Mouse (Mus musculus): ENCODE data around the gene Psap. TPM values are rescaled to one million over a fixed set of nuclear protein-coding genes. Genes with fewer than 3 reads are reported as not detected.

Gene Psap
- polyA plus RNA-seq, 1 experiment from 2014 or later, result 124 TPM

DNA sequence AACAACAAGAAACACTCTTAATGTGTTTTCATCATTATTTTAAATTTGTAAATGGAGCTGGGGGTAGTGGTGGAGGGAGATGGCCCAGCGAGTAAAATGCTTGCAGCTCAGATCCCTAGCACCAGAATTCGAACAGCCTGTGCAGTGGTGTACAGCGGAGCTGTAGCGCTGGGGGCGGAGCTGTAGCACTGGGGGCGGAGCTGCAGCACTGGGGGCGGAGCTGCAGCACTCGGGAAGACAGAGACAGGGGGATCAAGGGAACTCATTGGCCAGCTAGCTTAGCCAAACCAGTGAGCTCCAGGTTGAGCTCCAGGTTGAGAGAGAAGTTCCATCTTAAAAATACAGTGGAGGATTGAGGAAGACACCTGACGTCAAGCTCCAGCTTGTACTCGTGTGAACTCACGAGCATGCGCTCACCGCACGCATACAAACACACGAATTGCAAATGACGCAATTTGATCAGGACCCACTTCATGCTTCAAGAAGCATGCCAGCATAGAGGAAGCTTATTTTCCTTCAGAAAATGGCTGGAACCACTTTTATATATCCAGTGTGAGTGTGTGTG is 20.1 kb upstream of the Psap start:
- 63% methylated on average over 16 of the region's 16 CpGs for whole genome bisulfite sequencing
- Histone ChIP-seq H3K27ac (replicated peaks; ENCODE audit: low read depth, low read length) (no peak overlapping the region), H3K9me3 (ENCODE audit: control insufficient read depth, low read length) (no peaks in the 10 kb centered on the region), H3K4me3 (ENCODE audit: low read depth, low read length) (no peak overlapping the region), H3K27me3 (replicated peaks; ENCODE audit: control insufficient read depth, insufficient read depth, low read length) (no peaks in the 10 kb centered on the region), H3K9ac (ENCODE audit: low read depth, low read length) (no peak overlapping the region), H3K36me3 (ENCODE audit: control insufficient read depth, insufficient read depth, low read length) (no peaks in the 10 kb centered on the region), H3K4me1 (ENCODE audit: control insufficient read depth, insufficient read depth, low read length) (no peaks in the 10 kb centered on the region), H3K4me2 (ENCODE audit: low read depth, low read length) (no peak overlapping the region)
- no peak for ATAC-seq (ENCODE audit: low read depth)
- no peak for DNase-seq (ENCODE audit: low spot score)

DNA sequence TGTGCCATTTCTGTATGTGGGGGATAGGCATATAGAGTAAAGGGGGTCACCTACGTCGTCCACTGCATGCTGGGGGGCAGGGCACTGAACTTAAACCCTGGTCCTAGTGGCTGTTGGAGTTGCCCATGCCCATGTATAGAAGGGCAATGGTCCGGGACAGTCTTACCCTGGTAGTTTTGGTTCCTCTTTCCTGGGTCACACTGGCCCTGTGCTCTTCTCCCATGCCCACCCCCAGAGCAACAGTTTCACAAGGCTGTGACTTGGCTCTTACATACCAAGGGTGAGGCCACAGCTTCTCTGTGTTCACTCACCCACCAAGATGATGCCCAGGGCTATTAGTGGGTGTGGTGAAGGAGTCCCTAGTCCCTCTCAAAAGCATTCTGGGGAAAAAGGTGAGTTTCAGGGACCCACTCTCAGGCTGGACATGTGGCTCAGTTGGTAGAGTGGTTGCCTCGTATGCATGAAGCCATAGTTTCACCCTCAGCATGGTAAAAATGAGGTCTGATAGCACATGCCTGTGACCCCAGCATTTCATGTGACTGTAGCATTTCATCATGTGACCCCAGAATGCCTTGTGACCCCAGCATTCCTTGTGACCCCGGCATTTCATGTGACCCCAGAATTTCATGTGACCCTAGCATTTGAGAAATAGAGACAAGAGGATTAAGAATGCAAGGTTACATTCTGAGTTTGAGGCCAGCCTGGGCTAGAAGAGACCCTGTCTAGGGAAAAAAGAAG is 16.7 kb upstream of the Psap start:
- Histone ChIP-seq H3K36me3 (ENCODE audit: control insufficient read depth, insufficient read depth, low read length) (no peaks in the 10 kb centered on the region), H3K4me3 (ENCODE audit: low read depth, low read length) (no peak overlapping the region), H3K9me3 (ENCODE audit: control insufficient read depth, low read length) (no peaks in the 10 kb centered on the region), H3K9ac (ENCODE audit: low read depth, low read length) (no peak overlapping the region), H3K4me1 (ENCODE audit: control insufficient read depth, insufficient read depth, low read length) (no peaks in the 10 kb centered on the region), H3K27ac (replicated peaks; ENCODE audit: low read depth, low read length) (no peak overlapping the region), H3K4me2 (ENCODE audit: low read depth, low read length) (no peak overlapping the region), H3K27me3 (replicated peaks; ENCODE audit: control insufficient read depth, insufficient read depth, low read length) (no peaks in the 10 kb centered on the region)
- 82% methylated on average over 5 of the region's 5 CpGs for WGBS
- no peak for ATAC-seq (ENCODE audit: low read depth)
- no peak for DNase-seq (ENCODE audit: low spot score)

DNA sequence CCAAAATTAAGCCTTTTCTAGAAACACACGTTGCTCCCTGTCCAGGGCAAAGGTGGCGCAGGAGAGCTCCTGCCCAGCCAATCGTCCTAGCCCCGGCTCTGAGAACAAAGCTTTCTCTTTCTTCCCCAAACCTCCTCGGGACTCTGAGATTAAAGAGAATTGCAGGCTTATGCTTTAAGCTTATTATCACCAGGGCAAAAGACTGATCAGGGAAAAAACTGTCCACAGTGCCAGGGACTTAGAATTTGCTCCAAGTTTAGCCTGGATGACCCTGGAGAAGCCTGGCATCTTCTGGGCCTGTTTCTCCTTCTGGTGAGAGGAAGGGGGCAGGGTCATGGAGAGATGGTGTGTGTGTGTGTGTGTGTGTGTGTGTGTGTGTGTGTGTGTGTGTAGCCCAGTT is 15.9 kb upstream of the Psap start:
- no peak overlapping the region for H3K27ac ChIP-seq (replicated peaks; ENCODE audit: low read depth, low read length)

DNA sequence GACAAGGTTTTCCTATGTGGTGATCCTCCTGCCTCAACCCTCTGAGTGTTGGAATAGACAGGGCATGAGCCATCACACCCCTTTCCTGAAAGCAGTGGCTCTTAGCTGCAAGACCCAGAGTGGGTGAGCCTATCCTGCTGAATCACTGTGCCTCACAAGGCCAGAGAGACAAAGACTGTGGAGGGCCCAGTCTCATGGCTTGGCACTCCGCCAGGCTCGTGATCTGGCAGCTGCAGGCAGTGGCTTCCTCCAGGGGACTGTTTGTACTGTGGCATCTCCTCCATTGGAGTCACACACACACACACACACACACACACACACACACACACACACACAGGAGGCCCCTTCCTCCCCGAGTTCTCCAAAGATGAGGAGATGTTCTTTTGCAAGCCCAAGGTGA is 15.0 kb upstream of the Psap start:
- Histone ChIP-seq H3K36me3 (ENCODE audit: control insufficient read depth, insufficient read depth, low read length) (no peaks in the 10 kb centered on the region), H3K4me2 (ENCODE audit: low read depth, low read length) (no peak overlapping the region), H3K27ac (replicated peaks; ENCODE audit: low read depth, low read length) (no peak overlapping the region), H3K9ac (ENCODE audit: low read depth, low read length) (no peak overlapping the region), H3K9me3 (ENCODE audit: control insufficient read depth, low read length) (no peaks in the 10 kb centered on the region), H3K27me3 (replicated peaks; ENCODE audit: control insufficient read depth, insufficient read depth, low read length) (no peaks in the 10 kb centered on the region), H3K4me1 (ENCODE audit: control insufficient read depth, insufficient read depth, low read length) (no peaks in the 10 kb centered on the region), H3K4me3 (ENCODE audit: low read depth, low read length) (no peak overlapping the region)
- WGBS, result 33% methylated on average over 3 of the region's 3 CpGs
- ATAC-seq (ENCODE audit: low read depth), result peak; percentile 88
- peak; percentile 90 for DNase-seq (ENCODE audit: low spot score)

More for the DNA sequence above, 15.9 kb upstream of the Psap start:
- Histone ChIP-seq H3K4me2 (ENCODE audit: low read depth, low read length) (no peak overlapping the region), H3K9me3 (ENCODE audit: control insufficient read depth, low read length) (no peaks in the 10 kb centered on the region), H3K4me1 (ENCODE audit: control insufficient read depth, insufficient read depth, low read length) (no peaks in the 10 kb centered on the region), H3K9ac (ENCODE audit: low read depth, low read length) (no peak overlapping the region), H3K36me3 (ENCODE audit: control insufficient read depth, insufficient read depth, low read length) (no peaks in the 10 kb centered on the region), H3K27me3 (replicated peaks; ENCODE audit: control insufficient read depth, insufficient read depth, low read length) (no peaks in the 10 kb centered on the region), H3K4me3 (ENCODE audit: low read depth, low read length) (no peak overlapping the region)
- 25% methylated on average over 5 of the region's 5 CpGs for WGBS
- DNase-seq (ENCODE audit: low spot score), result no peak
- ATAC-seq (ENCODE audit: low read depth), result no peak

DNA sequence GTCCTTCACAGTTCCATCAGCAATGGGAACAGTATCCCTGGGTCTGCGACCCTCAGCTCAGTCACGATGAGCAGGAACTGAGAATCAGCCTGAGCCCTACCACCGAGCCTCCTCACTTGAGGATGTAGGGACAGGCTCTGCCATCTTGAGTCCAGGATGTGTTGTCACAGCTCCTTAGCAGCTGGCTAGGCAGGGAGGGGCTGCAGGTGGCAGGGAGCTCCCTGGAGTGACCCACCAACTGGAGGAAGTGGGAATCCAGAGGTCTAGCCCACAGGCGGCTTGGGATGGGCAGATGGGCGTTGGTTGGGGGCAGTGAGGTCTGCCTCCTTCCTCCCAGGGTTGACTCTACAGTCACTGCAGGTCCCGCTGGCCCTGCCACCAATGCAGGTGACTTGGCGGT is 14.1 kb upstream of the Psap start:
- no peak for DNase-seq (ENCODE audit: low spot score)
- Histone ChIP-seq H3K4me3 (ENCODE audit: low read depth, low read length) (no peak overlapping the region), H3K27me3 (replicated peaks; ENCODE audit: control insufficient read depth, insufficient read depth, low read length) (no peaks in the 10 kb centered on the region), H3K36me3 (ENCODE audit: control insufficient read depth, insufficient read depth, low read length) (no peaks in the 10 kb centered on the region), H3K4me2 (ENCODE audit: low read depth, low read length) (no peak overlapping the region), H3K9ac (ENCODE audit: low read depth, low read length) (no peak overlapping the region), H3K9me3 (ENCODE audit: control insufficient read depth, low read length) (no peaks in the 10 kb centered on the region), H3K27ac (replicated peaks; ENCODE audit: low read depth, low read length) (no peak overlapping the region), H3K4me1 (ENCODE audit: control insufficient read depth, insufficient read depth, low read length) (no peaks in the 10 kb centered on the region)
- no peak for ATAC-seq (ENCODE audit: low read depth)
- 74% methylated on average over 4 of the region's 7 CpGs for WGBS

DNA sequence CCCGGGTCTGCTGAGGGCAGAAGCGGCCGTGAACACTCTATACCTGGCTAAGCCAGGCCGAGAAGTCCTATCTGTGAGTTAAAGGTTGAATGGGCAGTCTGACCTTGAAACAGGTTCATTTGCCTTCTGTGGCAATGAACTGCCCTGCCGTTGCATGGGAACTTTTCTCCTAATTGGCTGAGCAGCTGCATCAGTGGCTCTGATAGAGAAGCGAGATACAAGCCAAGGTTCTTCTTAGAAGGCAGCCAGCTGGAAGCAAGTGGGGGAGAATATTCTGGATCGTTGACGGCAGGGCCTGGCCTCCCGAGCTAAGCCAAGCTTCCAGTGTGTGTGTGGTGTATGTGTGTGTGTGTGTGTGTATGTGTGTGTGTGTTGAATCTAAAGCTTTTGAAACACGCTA is 12.2 kb upstream of the Psap start:
- ATAC-seq (ENCODE audit: low read depth) (no peak), DNase-seq (ENCODE audit: low spot score) (no peak)
- Histone ChIP-seq H3K27me3 (replicated peaks; ENCODE audit: control insufficient read depth, insufficient read depth, low read length) (no peaks in the 10 kb centered on the region), H3K4me2 (ENCODE audit: low read depth, low read length) (no peak overlapping the region), H3K9ac (ENCODE audit: low read depth, low read length) (no peak overlapping the region), H3K27ac (replicated peaks; ENCODE audit: low read depth, low read length) (no peak overlapping the region), H3K9me3 (ENCODE audit: control insufficient read depth, low read length) (no peaks in the 10 kb centered on the region), H3K36me3 (ENCODE audit: control insufficient read depth, insufficient read depth, low read length) (no peaks in the 10 kb centered on the region), H3K4me1 (ENCODE audit: control insufficient read depth, insufficient read depth, low read length) (no peaks in the 10 kb centered on the region), H3K4me3 (ENCODE audit: low read depth, low read length) (no peak overlapping the region)
- 76% methylated on average over 10 of the region's 10 CpGs for WGBS

DNA sequence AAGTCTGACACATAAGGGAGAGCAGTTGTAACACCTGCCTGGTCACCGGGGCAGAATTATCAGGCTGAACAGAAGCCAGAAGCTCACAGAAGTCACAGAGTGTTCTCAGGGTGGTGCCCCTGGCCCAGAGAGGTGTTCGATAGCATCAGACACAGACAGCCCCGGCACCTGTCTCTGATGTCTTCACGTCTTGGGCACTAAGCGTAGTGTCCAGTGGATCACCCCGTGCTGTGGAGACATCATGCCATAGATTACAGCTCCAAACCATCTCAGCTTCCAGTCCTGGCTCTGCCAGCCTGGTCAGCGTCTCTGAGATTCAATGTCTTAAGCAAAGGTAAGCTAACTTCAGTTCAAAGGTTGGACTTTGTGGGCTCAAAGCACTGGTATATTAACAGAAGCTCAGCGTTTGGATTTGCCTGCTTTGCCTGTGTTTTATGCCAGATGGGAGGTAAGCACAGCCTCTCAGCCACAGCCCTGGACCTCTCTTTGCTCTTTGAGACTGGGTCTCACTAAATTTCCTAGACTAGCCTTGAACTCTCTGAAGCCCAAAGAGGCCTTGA is 10.5 kb upstream of the Psap start:
- DNase-seq (ENCODE audit: low spot score) (no peak), ATAC-seq (ENCODE audit: low read depth) (no peak)
- H3K9ac ChIP-seq (ENCODE audit: low read depth, low read length), result no peak overlapping the region
- H3K4me3 ChIP-seq (ENCODE audit: low read depth, low read length), result no peak overlapping the region
- no peak overlapping the region for H3K4me2 ChIP-seq (ENCODE audit: low read depth, low read length)
- H3K27me3 ChIP-seq (replicated peaks; ENCODE audit: control insufficient read depth, insufficient read depth, low read length), result no peaks in the 10 kb centered on the region
- no peaks in the 10 kb centered on the region for H3K9me3 ChIP-seq (ENCODE audit: control insufficient read depth, low read length)
- no peak overlapping the region for H3K27ac ChIP-seq (replicated peaks; ENCODE audit: low read depth, low read length)
- H3K36me3 ChIP-seq (ENCODE audit: control insufficient read depth, insufficient read depth, low read length), result no peaks in the 10 kb centered on the region
- H3K4me1 ChIP-seq (ENCODE audit: control insufficient read depth, insufficient read depth, low read length), result no peaks in the 10 kb centered on the region
- whole genome bisulfite sequencing, result 85% methylated on average over 8 of the region's 8 CpGs

DNA sequence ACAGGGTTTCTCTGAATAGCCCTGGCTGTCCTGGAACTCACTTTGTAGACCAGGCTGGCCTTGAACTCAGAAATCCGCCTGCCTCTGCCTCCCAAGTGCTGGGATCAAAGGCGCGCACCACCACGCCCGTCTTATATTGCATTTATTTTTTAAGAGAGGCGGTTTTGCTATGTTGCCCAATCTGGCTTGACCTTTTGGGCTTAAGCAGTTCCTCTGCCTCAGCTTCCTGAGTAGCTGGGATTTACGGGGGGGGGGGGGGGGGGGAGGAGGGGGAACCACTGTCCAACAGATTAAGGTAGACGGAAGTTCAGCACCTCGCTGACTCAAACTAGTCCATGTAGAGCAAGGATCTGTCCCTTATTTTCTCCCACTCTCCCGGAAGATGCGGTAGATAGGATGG is 8.7 kb upstream of the Psap start:
- Histone ChIP-seq H3K9me3 (ENCODE audit: control insufficient read depth, low read length) (no peaks in the 10 kb centered on the region), H3K27ac (replicated peaks; ENCODE audit: low read depth, low read length) (no peak overlapping the region), H3K36me3 (ENCODE audit: control insufficient read depth, insufficient read depth, low read length) (no peaks in the 10 kb centered on the region), H3K4me1 (ENCODE audit: control insufficient read depth, insufficient read depth, low read length) (no peaks in the 10 kb centered on the region), H3K9ac (ENCODE audit: low read depth, low read length) (no peak overlapping the region), H3K4me2 (ENCODE audit: low read depth, low read length) (no peak overlapping the region), H3K4me3 (ENCODE audit: low read depth, low read length) (no peak overlapping the region), H3K27me3 (replicated peaks; ENCODE audit: control insufficient read depth, insufficient read depth, low read length) (no peaks in the 10 kb centered on the region)
- no peak for ATAC-seq (ENCODE audit: low read depth)
- WGBS, result 82% methylated on average over 9 of the region's 11 CpGs
- DNase-seq (ENCODE audit: low spot score), result no peak
